8 mouse cellular contexts compared by ENCODE assay signal in genomic region chrX:38334329-38335279, GRCm38 (mm10). TPM values are rescaled to one million over a fixed set of nuclear protein-coding genes. Genes with fewer than 3 reads are reported as not detected.
DNase-seq lines count a peak whose midpoint lies in the region; ATAC-seq lines count a peak whose summit lies in the region.

No protein-coding gene starts in this region.

- no peaks in the 10 kb centered on the region for H3K4me1 ChIP-seq in heart, embryonic 12.5 days (replicated peaks)

- WGBS in heart, embryonic 12.5 days = 40% methylated on average over 8 of the region's 8 CpGs

- no peaks in the 10 kb centered on the region for H3K9me3 ChIP-seq in heart, embryonic 12.5 days (replicated peaks)

- H3K9ac ChIP-seq in heart, embryonic 12.5 days = no peak overlapping the region

- H3K27me3 ChIP-seq in heart, embryonic 12.5 days (replicated peaks) = no peaks in the 10 kb centered on the region

- peak; percentile 52 for DNase-seq in heart, adult 8-10 months (ENCODE audit: low spot score)
- peak; percentile 3 for DNase-seq in CD4-positive helper T cell, adult 2 months (ENCODE audit: low read depth, low spot score)
- peak; percentile 62 for DNase-seq in adrenal gland, postnatal 10 days
- DNase-seq in heart, postnatal 4 days = peak; percentile 68
- DNase-seq in lung, postnatal 4 days = peak; percentile 23 to 71
- no peak for DNase-seq in frontal cortex, postnatal 14 days (ENCODE audit: low spot score in 2 of 2)
- DNase-seq in cerebellum, adult 9-10 months = no peak

- no peak overlapping the region for H3K4me2 ChIP-seq in heart, embryonic 12.5 days

- no peaks in the 10 kb centered on the region for H3K36me3 ChIP-seq in heart, embryonic 12.5 days

- H3K27ac ChIP-seq in heart, embryonic 12.5 days (ENCODE audit: poor library complexity, severe bottlenecking) = no peak overlapping the region

- ATAC-seq in heart, embryonic 12.5 days (ENCODE audit: insufficient number of reproducible peaks, low FRiP score) = no peak

- no peak overlapping the region for H3K4me3 ChIP-seq in heart, embryonic 12.5 days

RNA-seq across cellular contexts. Expression of gene Atp1b4, which starts 18.6 kb away (rescaled TPM):
- total RNA-seq in heart, adult 8-10 months (2022) = not detected
- 0.09 TPM in 1 of 2 replicates, not detected in the other for polyA plus RNA-seq in heart, embryonic 12.5 days (2016; fragmentation: Nextera tagmentation; extraction: Ambion mirVana)
- total RNA-seq in adrenal gland, postnatal 10 days (2021) = 10 to 100 TPM in 1 of 2 experiments, 1 to 10 TPM in 1; 4.5 to 43.1 TPM
- 1 to 10 TPM in 1 of 2 experiments, under 1 TPM in 1; 0.19 to 1.9 TPM for total RNA-seq in heart, postnatal 4 days (2021)

Comparison
In these comparisons a context has a peak if more than half of its experiments do, and no peak if none do; other contexts are left out.
1. DNase-seq: peak in heart, adult 8-10 months (single experiment), CD4-positive helper T cell, adult 2 months (single experiment), adrenal gland, postnatal 10 days (single experiment), heart, postnatal 4 days (single experiment) and lung, postnatal 4 days (2 of 2); none in frontal cortex, postnatal 14 days (0 of 2) and cerebellum, adult 9-10 months (single experiment).